Mouse (Mus musculus) G1E (cell line): ENCODE data around the gene Reg2.

Source experiments
- CTCF ChIP-seq: IDR thresholded peaks from 2 replicates; pipeline ENCODE4 v1.5.1; 2012; ENCODE audit warnings: low read depth, low read length, inconsistent platforms, mixed read lengths
- GATA1 ChIP-seq: IDR thresholded peaks from 2 replicates; pipeline ENCODE4 v1.6.1; 2012; ENCODE audit warnings: borderline replicate concordance, low read length, inconsistent platforms, mixed read lengths
- TAL1 ChIP-seq: conservative IDR thresholded peaks from 2 replicates; pipeline ENCODE4 v1.6.1; 2012; ENCODE audit warnings: low read depth, low read length, inconsistent platforms, mixed read lengths

- TF ChIP-seq TAL1 (no peak), GATA1 (no peak), CTCF (no peak)
Measured at GRCm38 (mm10) chr6:78452804-78453203, 57.4 kb downstream of the Reg2 start.
